Mouse (Mus musculus): ENCODE measurements around the gene Zdhhc11. TPM values are rescaled to one million over a fixed set of nuclear protein-coding genes. Genes with fewer than 3 reads are reported as not detected.

The Zdhhc11 gene
- polyA plus RNA-seq, 1 experiment from 2014 or later = not detected

DNA sequence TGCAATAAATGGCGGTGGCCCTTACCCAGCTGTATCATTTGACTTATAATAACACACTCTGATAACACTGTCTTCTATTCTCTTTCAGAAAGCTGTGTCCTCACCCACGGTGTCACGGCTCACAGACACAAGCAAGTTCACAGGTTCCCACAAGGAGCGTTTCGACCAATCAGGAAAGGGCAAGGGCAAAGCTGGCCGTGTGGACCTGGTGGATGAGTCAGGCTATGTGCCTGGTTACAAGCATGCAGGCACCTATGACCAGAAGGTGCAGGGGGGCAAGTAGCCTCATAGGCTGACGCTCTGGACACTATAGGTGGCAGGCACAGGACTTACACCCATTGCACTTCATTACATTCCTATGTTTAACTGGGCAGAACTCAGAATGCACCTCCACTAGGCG is 67.5 kb downstream of the Zdhhc11 start:
- ATAC-seq (ENCODE audit: low FRiP score, low read depth) = no peak
- WGBS = 81% methylated on average over 8 of the region's 8 CpGs

DNA sequence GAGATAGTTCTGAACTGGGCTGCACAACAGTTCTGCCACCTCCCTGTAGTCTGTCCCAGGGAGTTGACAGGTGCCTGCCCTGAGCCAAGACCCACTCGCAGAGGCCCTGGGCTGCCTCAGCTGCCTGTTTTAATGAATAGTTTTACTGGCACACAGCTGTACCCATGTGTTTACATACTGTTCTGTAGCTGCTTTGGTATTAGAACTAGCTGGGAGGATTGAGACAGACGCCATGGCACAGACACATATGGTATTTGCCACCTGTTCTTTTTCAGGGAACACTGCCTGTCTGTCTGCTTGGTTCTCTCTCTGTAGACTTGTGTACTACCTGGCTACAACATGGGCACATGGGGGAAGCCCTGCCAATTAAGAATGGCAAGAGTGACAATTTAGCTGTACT is 71.1 kb downstream of the Zdhhc11 start:
- Histone ChIP-seq H3K4me3 (no peak overlapping the region), H3K36me3 (peaks cover 31% of the 10 kb centered on the region), H3K27me3 (no peaks in the 10 kb centered on the region), H3K9ac (no peak overlapping the region), H3K4me2 (replicated peaks) (no peak overlapping the region), H3K9me3 (no peaks in the 10 kb centered on the region), H3K27ac (no peak overlapping the region), H3K4me1 (no peaks in the 10 kb centered on the region)
- WGBS = 76% methylated on average over 2 of the region's 2 CpGs
- ATAC-seq (ENCODE audit: low FRiP score, low read depth) = no peak

More for the DNA sequence above, 67.5 kb downstream of the Zdhhc11 start:
- H3K9me3 ChIP-seq = no peaks in the 10 kb centered on the region
- no peak overlapping the region for H3K27ac ChIP-seq
- H3K36me3 ChIP-seq = peaks cover 4% of the 10 kb centered on the region
- H3K4me1 ChIP-seq = no peaks in the 10 kb centered on the region
- no peak overlapping the region for H3K4me2 ChIP-seq (replicated peaks)
- H3K9ac ChIP-seq = no peak overlapping the region
- H3K27me3 ChIP-seq = no peaks in the 10 kb centered on the region
- no peak overlapping the region for H3K4me3 ChIP-seq

- no peak overlapping the region for H3K27ac ChIP-seq
- H3K9me3 ChIP-seq = no peaks in the 10 kb centered on the region
- no peak for ATAC-seq (ENCODE audit: low FRiP score, low read depth)
- 93% methylated on average over 2 of the region's 2 CpGs for WGBS
- H3K9ac ChIP-seq = no peak overlapping the region
- no peaks in the 10 kb centered on the region for H3K27me3 ChIP-seq
- peaks cover 41% of the 10 kb centered on the region for H3K36me3 ChIP-seq
- H3K4me3 ChIP-seq = no peak overlapping the region
- H3K4me1 ChIP-seq = no peaks in the 10 kb centered on the region
- no peak overlapping the region for H3K4me2 ChIP-seq (replicated peaks)
Measured at GRCm38 (mm10) chr13:74035776-74036175, 72.1 kb downstream of the Zdhhc11 start.

DNA sequence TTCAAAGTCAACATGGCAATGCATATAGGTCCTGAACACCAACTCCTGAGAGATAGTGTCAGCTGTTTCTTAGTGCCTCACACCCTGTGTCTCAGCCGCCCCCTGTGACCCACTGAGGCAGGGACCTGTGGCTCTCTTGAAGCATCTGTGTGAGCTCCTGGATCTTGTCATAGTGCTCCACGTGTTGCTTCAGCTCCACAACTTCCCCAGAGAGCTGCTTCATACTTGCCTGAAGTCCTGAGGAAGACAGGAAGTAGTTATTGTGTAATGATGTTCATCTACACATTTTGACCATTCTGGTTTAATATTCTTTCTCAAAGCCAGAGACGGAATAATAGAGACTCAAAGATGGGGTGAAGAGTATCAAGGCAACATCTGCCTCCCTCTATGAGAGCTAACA is 76.3 kb downstream of the Zdhhc11 start:
- Histone ChIP-seq H3K27me3 (no peaks in the 10 kb centered on the region), H3K4me3 (no peak overlapping the region), H3K4me2 (replicated peaks) (no peak overlapping the region), H3K9ac (no peak overlapping the region), H3K4me1 (no peaks in the 10 kb centered on the region), H3K36me3 (peaks cover 73% of the 10 kb centered on the region), H3K27ac (no peak overlapping the region), H3K9me3 (no peaks in the 10 kb centered on the region)
- no peak for ATAC-seq (ENCODE audit: low FRiP score, low read depth)
- WGBS = 85% methylated on average over 3 of the region's 3 CpGs

Small RNA genes within 50 kb of the gene (microRNA-seq; reads per million reads assigned to microRNA genes)
- gene Gm25197 = not detected

Other genes starting within 250 kb of the Zdhhc11 start
- gene Slc12a7, start 230.8 kb upstream of the Zdhhc11 start, polyA plus RNA-seq (2015; fragmentation: Nextera tagmentation; extraction: Ambion mirVana) = 25.6 and 28.2 TPM in 2 replicates
- gene Nkd2, start 116.2 kb upstream of the Zdhhc11 start, polyA plus RNA-seq (2015; fragmentation: Nextera tagmentation; extraction: Ambion mirVana) = 40.5 and 44.5 TPM in 2 replicates
- 42.9 and 43.8 TPM in 2 replicates for gene Trip13, start 26.1 kb upstream of the Zdhhc11 start, polyA plus RNA-seq (2015; fragmentation: Nextera tagmentation; extraction: Ambion mirVana)
- gene Brd9, start 26.0 kb upstream of the Zdhhc11 start, polyA plus RNA-seq (2015; fragmentation: Nextera tagmentation; extraction: Ambion mirVana) = 64.7 and 65.4 TPM in 2 replicates
- gene Tppp, start 45.6 kb downstream of the Zdhhc11 start, polyA plus RNA-seq (2015; fragmentation: Nextera tagmentation; extraction: Ambion mirVana) = 0.59 and 0.87 TPM in 2 replicates
- 15.3 and 16.1 TPM in 2 replicates for gene Cep72, start 98.4 kb downstream of the Zdhhc11 start, polyA plus RNA-seq (2015; fragmentation: Nextera tagmentation; extraction: Ambion mirVana)
- gene Slc9a3, start 157.6 kb downstream of the Zdhhc11 start, polyA plus RNA-seq (2015; fragmentation: Nextera tagmentation; extraction: Ambion mirVana) = not detected in 2 replicates
- gene Exoc3, start 244.9 kb downstream of the Zdhhc11 start, polyA plus RNA-seq (2015; fragmentation: Nextera tagmentation; extraction: Ambion mirVana) = 86.6 and 86.9 TPM in 2 replicates